Mouse (Mus musculus) fat pad, adult 2 months (tissue): Measurements from ENCODE around the gene Sec14l1.

Source experiments
- DNase-seq: peaks from one replicate; pipeline ENCODE4 v3.0.0-alpha.2; 2011; ENCODE audit warnings: low read depth, low spot score; ENCODE audit errors: extremely low read depth

Gene Sec14l1

GRCm38 (mm10) chr11:117087036-117087799 lies 27.8 kb upstream of the Sec14l1 start:
- peak; percentile 84 for DNase-seq

GRCm38 (mm10) chr11:117088271-117088991 lies 26.5 kb upstream of the Sec14l1 start:
- peak; percentile 99 for DNase-seq

DNA sequence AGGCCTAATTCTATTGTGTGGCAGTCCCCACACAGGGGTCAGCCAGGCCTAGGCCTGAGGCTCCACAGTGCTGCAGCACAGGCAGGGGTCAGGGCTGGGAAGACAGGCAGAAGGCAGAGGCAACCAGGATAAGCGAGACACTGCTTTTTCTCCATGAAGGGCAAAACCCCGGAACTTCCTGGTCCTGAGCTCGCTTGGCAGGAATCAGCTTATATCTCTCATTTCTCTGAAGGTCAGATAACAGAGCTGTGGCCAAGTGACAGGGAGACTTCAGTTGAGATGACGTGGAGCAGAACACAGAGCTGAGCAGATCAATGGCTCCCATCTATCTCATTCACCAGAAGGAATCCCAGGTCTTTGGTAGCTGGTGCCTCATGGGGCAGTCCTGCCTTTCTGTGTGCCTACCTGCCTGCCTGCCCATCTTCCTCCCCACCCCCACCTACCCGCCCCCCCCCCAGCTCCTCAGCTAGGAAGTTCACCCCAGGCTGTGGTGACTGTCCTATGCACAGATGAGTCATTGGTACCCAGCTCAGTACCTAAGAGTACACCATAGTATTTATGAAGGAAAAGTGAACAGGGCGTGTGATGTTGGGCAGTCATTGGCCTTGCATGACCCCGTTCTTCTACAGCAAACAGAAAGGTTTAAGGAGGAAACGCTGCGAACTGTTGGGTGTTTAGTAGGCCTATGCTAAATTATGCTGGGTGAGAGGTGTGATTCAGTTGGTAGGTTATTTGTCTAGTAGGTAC lies 25.1 kb upstream of the Sec14l1 start:
- DNase-seq, result no peak

GRCm38 (mm10) chr11:117091406-117091805 lies 23.6 kb upstream of the Sec14l1 start:
- DNase-seq, result no peak

DNA sequence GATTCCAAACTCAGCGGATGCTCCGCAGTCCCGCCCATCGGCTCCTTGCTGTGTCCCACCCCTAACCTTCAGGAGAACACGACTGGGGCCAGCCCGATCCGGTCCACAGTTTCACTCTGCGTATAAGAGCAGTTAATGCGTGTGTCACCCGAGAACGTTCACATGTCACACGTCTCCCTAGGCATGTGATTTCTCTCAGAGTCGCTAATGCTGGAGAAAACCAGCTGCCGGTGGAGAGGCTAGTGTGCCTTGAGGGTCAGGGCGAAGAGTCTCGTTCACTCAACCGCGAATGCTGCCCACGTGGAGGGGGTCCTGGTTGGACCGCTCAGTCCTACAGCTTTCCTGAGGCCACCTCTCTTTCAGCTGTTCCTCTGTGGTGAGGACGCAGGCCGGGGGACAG lies 23.1 kb upstream of the Sec14l1 start:
- DNase-seq, result no peak

GRCm38 (mm10) chr11:117092711-117093110 lies 22.3 kb upstream of the Sec14l1 start:
- no peak for DNase-seq

DNA sequence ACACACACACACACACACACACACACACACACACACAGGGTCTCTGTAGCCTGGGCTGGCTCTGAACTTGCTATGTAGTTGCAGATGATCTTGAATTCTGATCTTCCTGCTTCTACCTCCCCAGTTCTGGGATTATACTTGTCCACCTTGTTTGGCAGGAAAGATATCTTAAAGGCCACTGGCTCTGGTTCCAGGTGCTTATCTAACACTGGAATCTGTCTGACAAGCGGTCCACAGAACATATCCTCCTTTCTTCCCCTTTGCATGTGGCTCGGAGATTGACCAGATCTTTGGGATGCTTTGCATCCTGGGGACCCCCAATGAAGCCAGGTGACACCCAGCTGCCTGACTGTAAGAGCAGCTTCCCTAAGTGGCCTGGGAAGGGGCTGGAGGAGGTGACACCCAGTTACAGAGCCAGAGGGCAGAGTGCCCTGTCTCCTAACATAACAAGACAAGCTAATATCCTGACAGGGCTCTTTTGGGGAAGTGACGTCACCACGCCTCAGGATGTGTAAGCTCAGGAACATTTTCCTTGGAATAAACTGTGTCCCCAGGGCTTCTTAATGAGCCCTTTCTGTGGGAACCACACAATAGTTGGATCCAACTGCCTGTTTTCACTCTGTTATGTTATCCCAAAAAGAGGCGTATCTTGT lies 20.9 kb upstream of the Sec14l1 start:
- no peak for DNase-seq

DNA sequence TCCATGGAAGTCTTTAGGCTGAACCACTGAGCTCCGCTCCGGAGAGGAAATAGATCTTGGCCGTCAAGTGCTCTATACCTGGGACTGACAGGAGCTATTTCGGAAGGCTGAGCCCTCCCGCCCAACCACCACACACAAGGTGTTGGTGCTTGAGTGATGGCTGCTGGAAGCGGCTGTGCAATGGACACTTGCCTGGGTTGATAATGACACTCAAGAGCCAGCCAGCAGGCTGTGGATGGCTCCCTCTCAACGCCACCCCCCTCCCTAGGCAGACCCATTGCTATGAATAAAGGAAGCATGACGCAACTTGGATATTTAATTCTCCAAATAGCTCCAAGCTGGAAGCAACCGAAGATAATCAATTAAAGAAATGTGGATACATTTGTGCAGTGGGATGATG lies 20.3 kb upstream of the Sec14l1 start:
- no peak for DNase-seq

GRCm38 (mm10) chr11:117097021-117097420 lies 17.9 kb upstream of the Sec14l1 start:
- no peak for DNase-seq

DNA sequence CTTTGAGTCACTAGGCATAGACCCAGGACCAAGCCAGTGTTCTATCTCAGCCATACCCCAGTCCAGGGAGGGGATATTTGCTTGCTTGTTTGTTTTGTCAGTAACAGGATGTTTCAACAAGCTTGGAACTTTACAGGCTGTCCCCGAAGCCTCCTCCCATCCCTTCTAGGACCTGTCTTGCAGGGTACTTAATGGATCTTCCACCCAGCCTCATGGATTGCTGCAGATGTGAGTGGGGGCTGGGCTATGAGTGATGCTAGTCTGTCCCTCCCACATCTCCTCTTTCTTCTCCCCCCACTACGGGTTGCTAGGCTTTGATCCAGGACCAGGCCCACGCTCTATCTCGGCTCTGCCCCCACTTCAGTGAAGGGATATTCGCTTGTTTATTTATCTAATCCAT lies 16.8 kb upstream of the Sec14l1 start:
- DNase-seq, result no peak

- no peak for DNase-seq
These were observed 16.2 kb upstream of the Sec14l1 start for GRCm38 (mm10) chr11:117098784-117099183.

- DNase-seq, result no peak
These were observed 15.6 kb upstream of the Sec14l1 start for GRCm38 (mm10) chr11:117099372-117099771.

DNA sequence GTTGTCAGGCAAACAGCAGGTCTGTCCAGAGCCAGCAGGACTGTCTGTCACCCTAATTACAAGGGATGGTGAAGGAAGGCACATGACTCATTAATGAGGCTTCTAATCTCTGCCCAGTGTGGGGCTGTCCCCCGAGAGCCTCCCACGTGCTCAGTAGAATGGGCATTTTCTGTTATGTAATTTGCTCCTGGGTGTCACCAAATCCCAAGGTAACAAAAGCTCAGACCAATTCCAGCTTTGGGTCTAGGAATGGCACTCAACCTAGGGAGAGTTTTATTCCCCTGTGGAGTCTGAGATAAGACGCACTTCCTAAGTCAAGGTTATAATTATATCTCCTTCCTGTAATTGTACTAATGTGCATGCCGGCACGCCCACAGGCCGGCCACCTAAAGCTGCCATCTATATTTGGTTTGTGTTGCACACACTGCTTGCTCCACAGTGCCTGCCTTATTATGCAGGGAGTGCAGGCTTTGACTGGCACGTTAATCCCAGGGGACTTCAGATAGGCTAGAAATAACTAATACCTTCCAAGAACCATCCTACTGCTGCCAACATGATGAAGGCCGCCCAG lies 13.5 kb upstream of the Sec14l1 start:
- peak; percentile 92 for DNase-seq

GRCm38 (mm10) chr11:117101925-117102717 lies 12.8 kb upstream of the Sec14l1 start:
- no peak for DNase-seq

DNA sequence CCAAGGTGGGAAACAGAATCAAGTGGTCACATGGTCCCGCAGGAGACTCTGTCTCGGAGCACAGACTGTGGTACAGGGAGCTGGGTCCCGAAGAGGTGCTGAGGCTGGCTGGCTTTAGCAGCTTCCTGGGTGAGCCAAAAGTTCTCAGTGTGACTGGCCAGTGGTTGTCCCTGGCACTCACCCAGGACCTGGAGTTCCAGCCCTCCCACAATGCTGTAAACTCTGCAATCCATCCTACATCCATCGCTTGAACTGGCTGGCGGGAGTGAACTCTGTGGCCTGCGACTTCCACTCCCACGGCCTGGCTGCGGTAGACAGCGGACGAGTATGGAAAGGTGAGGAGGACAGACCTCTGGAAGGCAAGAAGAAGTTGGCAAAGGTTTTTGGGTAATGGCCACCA lies 11.4 kb upstream of the Sec14l1 start:
- DNase-seq, result peak; percentile 82

DNA sequence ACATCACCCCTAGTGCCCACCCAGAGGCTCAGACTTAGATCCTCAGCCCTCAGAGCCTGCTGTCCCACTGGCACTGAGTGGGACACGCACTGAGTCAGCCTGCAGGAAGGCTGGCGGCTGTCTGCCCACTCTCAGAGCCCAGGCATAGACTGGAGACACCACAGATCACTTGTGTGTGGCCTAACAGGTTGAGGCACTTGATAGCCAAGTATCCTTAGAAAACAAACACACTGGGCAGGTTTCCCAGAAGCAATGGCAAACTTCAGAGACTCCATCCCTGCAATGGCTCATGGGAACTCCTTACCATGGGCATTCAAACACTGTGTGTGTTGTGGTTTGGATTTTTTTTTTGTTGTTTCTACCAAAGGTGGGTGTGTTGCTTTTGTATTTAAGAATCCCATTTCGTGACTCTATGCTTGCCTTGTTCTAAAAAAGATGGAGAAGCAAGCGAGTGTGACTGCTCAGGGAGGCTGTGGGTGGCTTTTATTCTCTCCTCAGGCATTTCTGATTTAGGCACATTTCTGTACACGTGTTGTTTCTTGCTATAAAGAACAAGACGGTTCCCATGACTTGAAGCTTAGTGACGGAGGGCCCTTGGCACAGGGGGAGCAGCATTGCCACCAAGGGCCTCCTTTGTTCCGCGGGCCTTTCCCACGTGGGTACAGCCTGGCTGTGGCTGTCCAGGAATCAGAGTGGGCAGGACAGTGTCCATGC lies 10.8 kb upstream of the Sec14l1 start:
- no peak for DNase-seq

DNA sequence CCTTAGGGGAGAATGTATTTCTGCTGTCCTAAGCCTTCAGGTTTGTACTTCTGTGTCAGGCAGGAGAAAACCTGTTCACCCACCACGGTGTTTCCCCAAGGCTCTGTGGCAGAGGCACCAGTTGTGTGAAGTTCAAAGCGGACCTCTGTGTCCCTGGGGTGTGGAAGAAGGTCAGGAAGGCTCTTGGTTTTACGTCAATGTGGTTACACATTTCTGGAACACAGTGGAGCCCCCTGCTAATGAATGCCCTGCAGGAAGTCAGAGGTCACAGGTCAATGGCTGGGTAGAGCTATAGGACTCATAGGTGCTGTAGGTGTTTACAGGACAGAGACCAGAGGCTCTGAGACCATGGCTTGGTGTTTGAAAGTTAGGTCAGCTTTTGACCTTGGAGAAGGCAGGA lies 9.7 kb upstream of the Sec14l1 start:
- no peak for DNase-seq

GRCm38 (mm10) chr11:117105850-117106249 lies 9.1 kb upstream of the Sec14l1 start:
- DNase-seq, result no peak

DNA sequence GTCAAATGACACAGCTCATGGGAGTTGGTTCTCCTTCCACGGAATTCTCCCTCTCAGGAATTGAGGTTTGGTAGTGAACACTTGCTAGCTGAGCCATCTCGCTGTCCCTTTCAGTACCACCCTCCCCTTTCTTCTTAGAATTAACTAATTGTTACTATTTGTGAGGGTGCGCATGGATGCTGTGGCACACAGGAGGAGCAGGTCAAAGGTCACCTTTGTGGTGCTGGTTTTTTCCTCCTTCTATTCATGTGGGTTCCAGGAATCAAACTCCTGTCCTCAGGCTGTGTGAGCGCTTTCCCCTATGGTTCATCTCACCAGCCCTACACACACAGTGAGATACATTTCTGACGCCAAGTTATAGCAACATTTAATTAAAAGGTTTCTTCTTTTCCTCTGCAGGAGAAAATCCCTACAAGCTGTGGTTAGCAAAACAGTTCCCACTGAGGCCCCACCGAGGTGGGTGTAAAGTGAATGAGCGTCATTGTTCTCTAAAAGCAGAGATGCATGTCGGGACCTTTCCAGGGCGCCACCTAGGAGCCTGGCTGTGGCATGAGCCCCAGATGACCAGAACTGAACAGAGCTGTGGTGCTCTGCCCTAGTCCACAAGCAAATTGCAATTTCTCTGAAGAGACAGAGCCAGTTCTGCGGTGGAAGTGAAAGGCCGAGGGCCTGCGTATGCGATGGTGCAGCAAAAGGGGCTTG lies 8.2 kb upstream of the Sec14l1 start:
- DNase-seq, result no peak
